Mouse (Mus musculus) ES-Bruce4 (cell line): ENCODE measurements at regions not wholly inside any gene's neighbourhood (a gene's known extent, or its start where the extent isn't known, plus 50 kb on each side); places are given as distances from the start of the nearest gene placed in this dataset.

Experiments
- H3K27ac ChIP-seq: 2 replicates; pipeline ENCODE4 v1.5.1; 2012; ENCODE audit warnings: low read length, inconsistent platforms; ENCODE audit not compliant: insufficient read depth
- H3K27me3 ChIP-seq: 2 replicates; pipeline ENCODE4 v1.6.1; 2012; ENCODE audit warnings: mild to moderate bottlenecking, low read length, inconsistent platforms; ENCODE audit not compliant: control insufficient read depth, poor library complexity, insufficient read depth, severe bottlenecking
- H3K36me3 ChIP-seq: 2 replicates; pipeline ENCODE4 v1.6.1; 2012; ENCODE audit warnings: inconsistent platforms, mild to moderate bottlenecking, low read length, moderate library complexity; ENCODE audit not compliant: control insufficient read depth, poor library complexity, insufficient read depth, severe bottlenecking
- H3K4me1 ChIP-seq: one replicate; pipeline ENCODE4 v1.8.1; 2011; ENCODE audit warnings: low read length; ENCODE audit not compliant: control insufficient read depth, insufficient read depth
- H3K4me3 ChIP-seq: 2 replicates; pipeline ENCODE4 v1.5.1; 2011; ENCODE audit warnings: low read depth, mild to moderate bottlenecking, low read length
- H3K9ac ChIP-seq: 2 replicates; pipeline ENCODE4 v1.6.1; 2012; ENCODE audit warnings: low read depth, mild to moderate bottlenecking, inconsistent platforms; ENCODE audit not compliant: poor library complexity, severe bottlenecking
- H3K9me3 ChIP-seq: replicated peaks from 2 replicates; pipeline ENCODE4 v1.6.1; 2012; ENCODE audit warnings: mild to moderate bottlenecking, low read length, inconsistent platforms; ENCODE audit not compliant: control insufficient read depth, poor library complexity, insufficient read depth, severe bottlenecking
- CTCF ChIP-seq: IDR thresholded peaks from one replicate; pipeline ENCODE4 v1.8.1; 2011; ENCODE audit warnings: low read depth, low read length
- EP300 ChIP-seq: IDR thresholded peaks from 2 replicates; pipeline ENCODE4 v1.6.1; 2011; ENCODE audit warnings: low read depth, low read length; ENCODE audit not compliant: insufficient read depth
- POLR2A ChIP-seq: IDR thresholded peaks from one replicate; pipeline ENCODE4 v1.8.1; 2011; ENCODE audit warnings: low read length; ENCODE audit not compliant: insufficient read depth

GRCm38 (mm10) chrX:99530511-99530910, 59.4 kb upstream of the Pja1 start:
- Histone ChIP-seq H3K4me3 (no peak overlapping the region), H3K27me3 (no peaks in the 10 kb centered on the region; the same call in 1 of the 2 replicates), H3K27ac (no peak overlapping the region), H3K9ac (no peak overlapping the region), H3K9me3 (no peaks in the 10 kb centered on the region), H3K4me1 (no peaks in the 10 kb centered on the region), H3K36me3 (no peaks in the 10 kb centered on the region)
- no peak for TF ChIP-seq POLR2A
- TF ChIP-seq CTCF: no peak
- TF ChIP-seq EP300: no peak

- Histone ChIP-seq H3K9ac (no peak overlapping the region), H3K36me3 (no peaks in the 10 kb centered on the region), H3K9me3 (no peaks in the 10 kb centered on the region), H3K27me3 (peaks cover 3% of the 10 kb centered on the region; the same call in 1 of the 2 replicates), H3K4me3 (no peak overlapping the region), H3K4me1 (peaks cover 3% of the 10 kb centered on the region), H3K27ac (no peak overlapping the region)
- TF ChIP-seq CTCF: no peak
These were observed 52.2 kb upstream of the Pja1 start for GRCm38 (mm10) chrX:99523306-99523705.

GRCm38 (mm10) chrX:99522830-99523229, 51.8 kb upstream of the Pja1 start:
- H3K27ac ChIP-seq: no peak overlapping the region
- no peaks in the 10 kb centered on the region for H3K36me3 ChIP-seq
- peaks cover 3% of the 10 kb centered on the region; the same call in 1 of the 2 replicates for H3K27me3 ChIP-seq
- no peak overlapping the region for H3K9ac ChIP-seq
- TF ChIP-seq CTCF (peak; percentile 74), EP300 (no peak)
- no peaks in the 10 kb centered on the region for H3K9me3 ChIP-seq
- no peak overlapping the region for H3K4me3 ChIP-seq
- peaks cover 3% of the 10 kb centered on the region for H3K4me1 ChIP-seq

GRCm38 (mm10) chrX:99522289-99522688, 51.2 kb upstream of the Pja1 start:
- H3K9ac ChIP-seq: no peak overlapping the region
- H3K9me3 ChIP-seq: no peaks in the 10 kb centered on the region
- peaks cover 3% of the 10 kb centered on the region; the same call in 1 of the 2 replicates for H3K27me3 ChIP-seq
- no peak overlapping the region for H3K4me3 ChIP-seq
- H3K36me3 ChIP-seq: no peaks in the 10 kb centered on the region
- TF ChIP-seq POLR2A (no peak), CTCF (no peak), EP300 (peak; percentile 73)
- peaks cover 3% of the 10 kb centered on the region for H3K4me1 ChIP-seq
- no peak overlapping the region for H3K27ac ChIP-seq

- Histone ChIP-seq H3K27me3 (peaks cover 3% of the 10 kb centered on the region; the same call in 1 of the 2 replicates), H3K4me1 (peaks cover 3% of the 10 kb centered on the region), H3K27ac (no peak overlapping the region), H3K4me3 (no peak overlapping the region), H3K36me3 (no peaks in the 10 kb centered on the region), H3K9ac (no peak overlapping the region), H3K9me3 (no peaks in the 10 kb centered on the region)
- TF ChIP-seq CTCF: no peak
These were observed 50.8 kb upstream of the Pja1 start for GRCm38 (mm10) chrX:99521866-99522265.
